Mouse (Mus musculus) E14TG2a.4 (cell line): ENCODE data around the gene Tsga13.

Experiments used
- H3K27me3 ChIP-seq: 2 replicates; pipeline ENCODE4 v1.6.1; 2014; ENCODE audit warnings: low read length, control low read depth; ENCODE audit not compliant: insufficient read depth
- H3K36me3 ChIP-seq: 2 replicates; pipeline ENCODE4 v1.6.1; 2014; ENCODE audit warnings: low read length, control low read depth; ENCODE audit not compliant: insufficient read depth
- H3K4me1 ChIP-seq: replicated peaks from 2 replicates; pipeline ENCODE4 v1.6.1; 2014; ENCODE audit warnings: low read depth, low read length, control low read depth
- H3K4me3 ChIP-seq: replicated peaks from 2 replicates; pipeline ENCODE4 v1.5.1; 2014; ENCODE audit warnings: mild to moderate bottlenecking, low read length
- H3K9me3 ChIP-seq: 2 replicates; pipeline ENCODE4 v1.6.1; 2014; ENCODE audit warnings: low read length, control low read depth
- CTCF ChIP-seq: conservative IDR thresholded peaks from 2 replicates; pipeline ENCODE4 v1.5.1; 2014; ENCODE audit warnings: low read length
- NANOG ChIP-seq: IDR thresholded peaks from 2 replicates; pipeline ENCODE4 v1.6.1; 2014; ENCODE audit warnings: borderline replicate concordance, low read length, mixed read lengths
- POU5F1 ChIP-seq: IDR thresholded peaks from 2 replicates; pipeline ENCODE4 v1.6.1; 2014; ENCODE audit warnings: low read length, borderline replicate concordance

Gene Tsga13

DNA sequence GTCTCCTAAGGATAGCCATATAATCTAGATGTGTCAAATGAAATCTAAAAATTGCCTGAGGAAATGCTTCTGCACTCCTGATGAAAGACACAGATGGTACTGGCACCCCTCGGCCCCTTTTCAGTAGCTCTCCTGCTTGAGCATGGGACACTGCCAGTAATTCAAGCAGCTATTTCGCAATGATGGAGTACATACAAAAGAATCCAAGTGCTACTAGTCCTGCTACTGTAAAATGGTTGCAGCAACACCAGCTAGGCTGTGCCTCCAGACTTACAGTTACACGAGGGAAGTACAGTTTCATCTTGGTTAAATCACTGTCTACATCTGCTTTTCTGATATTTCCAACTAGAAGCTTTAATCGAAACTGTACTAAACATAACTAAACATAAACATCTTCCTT lies 31.9 kb downstream of the Tsga13 start:
- Histone ChIP-seq H3K36me3 (peaks cover 16% of the 10 kb centered on the region; the same call in 1 of the 2 replicates), H3K9me3 (no peaks in the 10 kb centered on the region), H3K4me1 (no peaks in the 10 kb centered on the region), H3K4me3 (no peak overlapping the region), H3K27me3 (no peaks in the 10 kb centered on the region)
- no peak for TF ChIP-seq NANOG
- TF ChIP-seq CTCF: no peak
- no peak for TF ChIP-seq POU5F1

DNA sequence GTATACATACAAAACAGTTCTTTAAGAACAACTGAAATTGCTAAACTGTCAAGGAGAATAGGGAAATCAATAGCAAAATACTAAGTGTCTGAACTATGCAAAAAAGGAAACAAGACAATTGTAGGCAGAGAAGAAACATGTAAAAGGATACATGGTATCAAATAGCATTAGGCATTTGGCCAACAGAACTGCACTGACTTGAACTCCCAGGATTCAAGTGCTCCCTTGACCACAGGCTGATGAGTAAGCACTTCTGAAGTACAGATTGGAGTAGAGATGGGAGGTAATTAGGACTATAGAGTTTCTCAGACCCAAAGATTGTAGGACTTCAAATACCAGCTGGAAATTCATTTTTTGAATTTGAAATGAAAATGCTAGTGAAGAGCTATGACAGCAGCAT lies 38.7 kb downstream of the Tsga13 start:
- H3K4me3 ChIP-seq: no peak overlapping the region

DNA sequence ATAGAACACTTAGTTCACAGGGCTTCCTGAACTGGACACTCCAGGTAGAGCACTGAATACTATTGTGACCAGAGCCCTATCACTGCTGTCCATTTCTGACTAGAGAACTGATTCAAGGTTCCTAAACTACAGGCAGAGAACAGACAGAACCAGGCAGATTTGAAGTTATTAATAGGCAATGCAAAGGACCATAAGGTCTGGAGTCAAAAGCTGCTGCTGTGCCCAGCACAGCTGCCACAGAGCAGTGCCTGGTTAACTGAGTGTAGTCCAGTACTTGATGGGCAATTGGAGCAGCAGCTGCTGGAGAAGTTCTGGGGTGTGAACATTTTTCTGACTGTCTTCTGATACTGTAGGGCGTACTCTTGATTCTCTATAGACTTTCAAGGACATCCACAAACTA lies 48.9 kb downstream of the Tsga13 start:
- Histone ChIP-seq H3K36me3 (no peaks in the 10 kb centered on the region), H3K9me3 (no peaks in the 10 kb centered on the region), H3K27me3 (no peaks in the 10 kb centered on the region), H3K4me3 (no peak overlapping the region), H3K4me1 (no peaks in the 10 kb centered on the region)
- TF ChIP-seq POU5F1 (no peak), NANOG (no peak), CTCF (no peak)

More for the DNA sequence above, 38.7 kb downstream of the Tsga13 start:
- Histone ChIP-seq H3K9me3 (no peaks in the 10 kb centered on the region), H3K27me3 (no peaks in the 10 kb centered on the region), H3K4me1 (no peaks in the 10 kb centered on the region), H3K36me3 (no peaks in the 10 kb centered on the region)
- TF ChIP-seq NANOG (no peak), CTCF (no peak), POU5F1 (no peak)

DNA sequence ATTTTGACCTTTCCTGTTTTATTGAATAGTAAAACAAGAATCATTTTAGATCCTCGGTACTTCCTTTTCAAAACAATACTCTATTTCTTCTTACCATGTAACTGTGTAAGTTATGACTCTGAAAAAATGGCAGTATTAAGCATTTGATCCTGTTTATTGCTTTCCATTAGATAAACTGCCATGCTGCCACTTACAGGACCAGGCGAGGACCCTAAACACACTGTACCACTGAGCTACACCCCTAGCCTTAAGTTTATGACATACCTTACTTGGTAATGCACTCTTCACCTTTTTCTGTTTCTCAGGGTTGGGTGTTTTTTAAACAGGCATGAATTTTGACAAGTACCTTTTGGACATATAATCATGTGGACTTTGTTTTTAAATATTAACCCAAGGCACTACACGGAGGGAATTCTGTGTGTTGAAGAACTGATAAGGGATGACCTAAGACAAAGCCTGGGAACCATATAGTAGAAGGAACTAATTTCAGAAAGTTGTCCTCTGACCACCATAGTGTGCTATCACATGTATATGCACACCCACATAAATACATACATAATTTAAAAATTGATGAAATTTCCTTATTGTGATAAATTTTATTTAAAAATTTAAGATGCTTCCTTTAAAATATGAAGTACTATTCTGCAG lies 50.2 kb downstream of the Tsga13 start:
- Histone ChIP-seq H3K36me3 (no peaks in the 10 kb centered on the region), H3K9me3 (no peaks in the 10 kb centered on the region)
- TF ChIP-seq CTCF: no peak
- no peak for TF ChIP-seq POU5F1
- no peak for TF ChIP-seq NANOG

DNA sequence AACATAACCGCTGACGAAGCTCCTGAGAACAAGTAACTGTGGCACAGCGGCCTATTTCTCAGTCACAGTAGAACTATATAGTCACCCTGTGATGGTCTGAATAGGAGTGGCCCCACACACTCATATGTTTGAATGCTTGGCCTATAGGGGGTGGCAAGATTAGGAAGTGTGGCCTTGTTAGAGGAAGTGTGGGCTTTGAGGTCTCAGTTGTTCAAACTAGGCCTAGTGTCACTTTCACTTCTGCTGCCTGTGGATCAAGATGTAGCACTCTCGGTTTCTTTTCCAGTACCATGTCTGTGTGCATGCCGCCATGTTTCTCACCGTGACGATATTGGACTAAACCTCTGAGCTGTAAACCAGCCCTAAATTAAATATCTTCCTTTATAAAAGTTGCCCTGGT lies 59.4 kb downstream of the Tsga13 start:
- Histone ChIP-seq H3K36me3 (peaks cover 16% of the 10 kb centered on the region), H3K9me3 (no peaks in the 10 kb centered on the region), H3K27me3 (no peaks in the 10 kb centered on the region), H3K4me1 (no peaks in the 10 kb centered on the region), H3K4me3 (no peak overlapping the region)
- TF ChIP-seq POU5F1 (no peak), NANOG (no peak), CTCF (no peak)

More for the DNA sequence above, 50.2 kb downstream of the Tsga13 start:
- no peaks in the 10 kb centered on the region for H3K4me1 ChIP-seq
- no peak overlapping the region for H3K4me3 ChIP-seq
- H3K27me3 ChIP-seq: no peaks in the 10 kb centered on the region

DNA sequence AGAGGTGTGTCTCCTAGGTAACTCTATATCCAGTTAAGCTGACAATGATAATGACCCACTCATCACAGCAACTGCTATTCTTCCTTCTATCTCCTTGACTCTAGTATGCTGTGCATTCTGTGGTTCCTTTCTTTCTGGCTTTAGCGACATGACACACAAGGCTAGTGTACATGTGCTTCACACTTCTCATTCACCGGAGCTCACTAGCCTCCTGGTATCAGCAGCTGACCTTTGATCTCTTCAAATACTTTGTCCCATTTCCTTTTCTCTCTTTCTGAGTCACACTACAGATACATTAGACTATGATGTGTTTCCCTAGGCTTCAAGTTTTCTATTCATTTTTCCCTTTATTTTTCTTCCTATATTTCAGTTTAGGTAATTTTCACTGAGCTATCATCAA lies 60.2 kb downstream of the Tsga13 start:
- Histone ChIP-seq H3K4me3 (no peak overlapping the region), H3K36me3 (peaks cover 16% of the 10 kb centered on the region), H3K9me3 (no peaks in the 10 kb centered on the region), H3K4me1 (no peaks in the 10 kb centered on the region), H3K27me3 (no peaks in the 10 kb centered on the region)
- TF ChIP-seq NANOG (no peak), POU5F1 (no peak), CTCF (no peak)

DNA sequence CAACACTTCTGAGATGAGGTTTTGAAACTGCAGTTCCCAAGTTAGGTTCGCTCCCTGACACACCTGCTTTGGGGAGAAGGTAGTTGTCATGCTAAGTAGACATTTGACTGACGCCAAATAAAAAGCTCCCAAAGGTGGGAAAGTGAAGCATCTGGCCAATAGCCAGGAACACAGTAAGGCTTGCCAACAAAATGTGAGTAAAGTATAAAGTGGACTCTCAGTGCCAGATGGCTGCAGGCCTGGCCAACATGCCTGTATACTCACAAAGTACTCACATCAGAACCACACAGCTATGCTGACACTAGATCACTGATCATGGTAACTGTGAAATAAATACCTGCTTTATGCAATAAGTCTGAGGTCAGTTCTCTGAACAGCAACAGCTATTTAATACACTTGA lies 65.6 kb downstream of the Tsga13 start:
- Histone ChIP-seq H3K27me3 (no peaks in the 10 kb centered on the region), H3K4me1 (no peaks in the 10 kb centered on the region), H3K9me3 (no peaks in the 10 kb centered on the region), H3K4me3 (no peak overlapping the region), H3K36me3 (peaks cover 7% of the 10 kb centered on the region; the same call in 1 of the 2 replicates)
- TF ChIP-seq CTCF (no peak), NANOG (no peak), POU5F1 (no peak)
